Mouse (Mus musculus): ENCODE measurements at regions not wholly inside any gene's neighbourhood (a gene's known extent, or its start where the extent isn't known, plus 50 kb on each side); places are given as distances from the start of the nearest gene placed in this dataset.

DNA sequence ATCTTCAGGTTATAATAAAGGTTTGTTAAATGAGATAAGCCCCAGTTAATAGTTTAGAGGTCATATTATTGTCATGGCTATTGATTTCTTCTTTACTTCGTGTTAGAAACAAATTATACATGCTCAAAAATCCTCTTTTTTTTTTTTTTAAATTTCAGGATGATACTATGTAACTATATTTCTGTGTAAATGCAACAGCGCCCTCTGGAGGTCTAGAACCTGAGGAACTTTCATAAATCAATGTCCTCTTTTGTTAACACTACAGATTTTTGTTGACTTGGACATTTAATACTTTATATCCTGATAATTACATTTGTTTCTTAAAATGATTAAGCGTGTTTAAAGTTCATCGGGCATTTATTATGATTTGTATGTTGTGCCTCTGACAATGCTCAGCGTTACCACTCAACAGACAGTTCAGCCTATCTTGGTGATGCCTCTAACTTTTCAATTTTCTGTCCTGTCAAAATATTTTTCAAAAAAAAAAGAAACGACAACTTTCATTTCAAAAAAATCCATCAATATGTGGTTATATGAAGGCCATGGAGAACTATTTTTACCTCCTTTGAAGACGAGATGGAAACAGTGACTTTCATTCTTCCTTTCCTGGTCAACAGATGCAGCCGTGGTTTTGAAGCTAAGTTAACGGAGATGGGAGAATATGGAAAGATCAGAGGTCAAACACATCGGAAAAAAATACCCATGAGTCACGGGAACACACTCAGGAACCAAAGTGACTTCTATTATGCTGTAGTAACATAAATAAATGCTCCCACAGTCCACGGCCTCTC lies 164.9 kb upstream of the Galnt5 start:
- Histone ChIP-seq H3K4me3 (ENCODE audit: insufficient read depth, low read length) (no peak overlapping the region), H3K27ac (ENCODE audit: insufficient read depth, low read length) (no peak overlapping the region), H3K4me1 (ENCODE audit: control insufficient read depth, insufficient read depth, low read length) (0 out of 2 replicates have a peak, but pooled peaks cover 2% of the 10 kb centered on the region)
- TF ChIP-seq CTCF (IDR thresholded peaks at IDR 0.05; ENCODE audit: borderline replicate concordance, insufficient read depth, low read length) (no peak), POLR2A (IDR thresholded peaks at IDR 0.05; ENCODE audit: low read depth, low read length) (no peak)

DNA sequence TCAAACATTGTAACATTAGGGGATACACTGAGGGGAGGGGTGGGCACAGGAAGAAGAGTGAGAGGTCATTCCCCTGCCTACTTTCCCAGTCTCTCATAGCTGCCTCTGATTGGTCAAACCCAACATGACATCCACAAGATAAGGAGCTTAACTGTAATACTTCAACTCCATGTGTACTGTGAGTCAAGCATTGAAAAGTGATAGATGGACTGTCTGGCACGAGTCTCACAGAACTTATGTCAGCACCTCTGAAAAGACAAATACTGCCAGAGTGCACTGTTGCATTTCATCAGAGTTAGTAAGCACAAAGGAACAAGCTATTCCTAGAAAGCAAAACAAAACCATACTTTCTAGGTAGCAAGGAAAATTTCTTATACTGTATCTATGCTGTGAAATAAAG lies 152.5 kb upstream of the Galnt5 start:
- H3K27ac ChIP-seq (ENCODE audit: insufficient read depth, low read length), result no peak overlapping the region
- TF ChIP-seq CTCF (IDR thresholded peaks at IDR 0.05; ENCODE audit: borderline replicate concordance, insufficient read depth, low read length), result no peak
- no peak for TF ChIP-seq POLR2A (IDR thresholded peaks at IDR 0.05; ENCODE audit: low read depth, low read length)
- H3K4me1 ChIP-seq (ENCODE audit: control insufficient read depth, insufficient read depth, low read length), result no peaks in the 10 kb centered on the region
- H3K4me3 ChIP-seq (ENCODE audit: insufficient read depth, low read length), result no peak overlapping the region

DNA sequence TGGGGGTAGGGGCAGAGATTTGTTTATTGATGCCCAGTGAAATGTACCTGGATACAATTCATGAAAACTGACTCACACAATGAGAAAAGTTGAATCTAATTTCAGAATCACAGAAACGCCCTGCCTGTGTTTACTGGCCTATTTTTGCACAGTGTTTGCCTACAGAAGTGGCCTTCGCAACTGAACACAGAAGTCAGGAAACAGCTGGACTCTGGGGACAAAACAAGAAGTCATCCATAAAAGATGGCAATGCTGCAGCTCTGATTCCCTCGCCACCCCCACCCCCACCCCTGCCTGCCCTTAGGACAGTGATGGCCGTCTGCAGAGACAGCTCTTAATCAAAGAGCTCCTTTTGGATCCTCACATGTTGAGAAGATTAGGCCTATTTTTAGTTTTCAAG lies 150.0 kb upstream of the Galnt5 start:
- Histone ChIP-seq H3K4me1 (ENCODE audit: control insufficient read depth, insufficient read depth, low read length) (no peaks in the 10 kb centered on the region), H3K27ac (ENCODE audit: insufficient read depth, low read length) (no peak overlapping the region), H3K4me3 (ENCODE audit: insufficient read depth, low read length) (no peak overlapping the region)
- no peak for TF ChIP-seq POLR2A (IDR thresholded peaks at IDR 0.05; ENCODE audit: low read depth, low read length)

DNA sequence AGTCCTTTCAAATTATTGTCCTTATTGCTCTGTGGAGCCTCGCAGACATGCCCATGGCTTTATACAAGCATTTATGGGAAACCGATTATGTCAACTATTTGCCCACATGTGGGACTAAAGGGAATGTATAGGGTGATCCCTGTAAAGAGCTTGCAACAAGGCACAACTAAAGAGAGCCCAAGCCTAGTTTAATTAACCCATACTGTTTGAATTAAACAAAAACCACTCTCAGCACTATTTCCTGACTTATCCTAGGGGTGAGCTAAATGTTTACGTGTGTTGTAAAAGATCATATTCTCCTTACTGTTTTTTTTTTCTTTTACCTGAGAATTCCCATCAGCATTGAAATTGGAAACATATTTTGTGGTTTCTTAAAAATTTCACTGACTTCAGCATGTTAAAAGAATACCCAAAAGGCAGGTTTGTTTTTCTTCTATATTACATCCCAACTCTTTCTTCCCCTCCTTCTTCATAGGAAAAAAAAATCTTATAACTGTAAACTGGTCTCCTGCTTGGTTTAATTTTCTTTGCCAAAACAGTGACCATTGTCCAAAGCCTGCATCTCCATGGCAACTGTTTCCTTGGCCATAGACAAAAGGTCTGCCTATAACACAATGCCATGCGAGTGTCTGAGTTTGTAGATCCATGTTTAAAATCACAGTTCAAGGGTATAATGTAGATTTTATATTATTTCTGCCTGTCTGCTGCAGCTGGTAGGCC lies 148.2 kb upstream of the Galnt5 start:
- Histone ChIP-seq H3K4me1 (ENCODE audit: control insufficient read depth, insufficient read depth, low read length) (no peaks in the 10 kb centered on the region), H3K27ac (ENCODE audit: insufficient read depth, low read length) (no peak overlapping the region), H3K4me3 (ENCODE audit: insufficient read depth, low read length) (no peak overlapping the region)
- no peak for TF ChIP-seq CTCF (IDR thresholded peaks at IDR 0.05; ENCODE audit: borderline replicate concordance, insufficient read depth, low read length)
- no peak for TF ChIP-seq POLR2A (IDR thresholded peaks at IDR 0.05; ENCODE audit: low read depth, low read length)

DNA sequence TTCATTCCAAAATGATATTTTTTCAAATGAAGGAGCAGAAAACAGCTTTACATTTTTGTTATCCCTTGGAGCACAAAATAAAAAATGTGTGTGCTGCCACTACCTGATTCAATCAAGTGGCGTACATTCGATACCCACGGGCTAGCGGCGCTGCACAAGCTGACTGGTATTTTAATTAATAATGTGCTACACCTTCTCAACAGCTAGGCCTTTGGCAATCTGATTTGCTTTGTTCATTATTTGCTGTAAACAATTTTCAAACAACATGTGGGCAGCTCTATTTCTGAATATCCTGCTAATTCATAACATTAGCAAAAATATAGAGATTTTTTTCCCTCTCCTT lies 147.7 kb upstream of the Galnt5 start:
- Histone ChIP-seq H3K4me3 (ENCODE audit: insufficient read depth, low read length) (no peak overlapping the region), H3K4me1 (ENCODE audit: control insufficient read depth, insufficient read depth, low read length) (no peaks in the 10 kb centered on the region), H3K27ac (ENCODE audit: insufficient read depth, low read length) (no peak overlapping the region)
- TF ChIP-seq CTCF (IDR thresholded peaks at IDR 0.05; ENCODE audit: borderline replicate concordance, insufficient read depth, low read length) (no peak), POLR2A (IDR thresholded peaks at IDR 0.05; ENCODE audit: low read depth, low read length) (no peak)

DNA sequence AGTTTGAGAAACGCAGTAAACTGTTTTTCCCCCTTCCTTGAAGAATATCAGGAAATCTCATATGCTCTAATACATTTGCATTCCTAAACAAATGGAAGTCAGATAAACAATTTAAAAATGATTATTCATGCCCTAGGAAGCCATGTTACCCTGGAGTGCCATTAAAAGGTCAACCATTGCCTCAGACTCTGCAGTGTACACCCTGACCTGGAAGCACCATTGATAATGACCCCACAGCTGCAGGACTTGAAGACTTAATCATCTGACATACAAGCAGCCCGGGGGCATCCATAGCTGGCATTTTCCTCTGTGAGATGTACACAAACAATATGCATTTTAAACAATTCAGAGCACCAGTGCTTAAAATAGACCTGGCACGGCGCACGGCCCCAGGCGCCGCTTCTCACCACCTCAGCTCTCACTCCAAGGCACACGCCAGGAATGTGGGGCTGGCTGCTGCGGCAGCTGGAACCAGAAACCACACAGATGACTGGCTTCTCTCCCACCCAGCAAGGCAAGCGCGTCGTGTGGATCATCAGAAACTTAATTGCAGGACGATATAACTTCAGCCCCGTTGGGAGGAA lies 141.1 kb upstream of the Galnt5 start:
- H3K4me3 ChIP-seq (ENCODE audit: insufficient read depth, low read length), result no peak overlapping the region
- H3K4me1 ChIP-seq (ENCODE audit: control insufficient read depth, insufficient read depth, low read length), result no peaks in the 10 kb centered on the region
- no peak for TF ChIP-seq CTCF (IDR thresholded peaks at IDR 0.05; ENCODE audit: borderline replicate concordance, insufficient read depth, low read length)
- TF ChIP-seq POLR2A (IDR thresholded peaks at IDR 0.05; ENCODE audit: low read depth, low read length), result no peak
- no peak overlapping the region for H3K27ac ChIP-seq (ENCODE audit: insufficient read depth, low read length)

DNA sequence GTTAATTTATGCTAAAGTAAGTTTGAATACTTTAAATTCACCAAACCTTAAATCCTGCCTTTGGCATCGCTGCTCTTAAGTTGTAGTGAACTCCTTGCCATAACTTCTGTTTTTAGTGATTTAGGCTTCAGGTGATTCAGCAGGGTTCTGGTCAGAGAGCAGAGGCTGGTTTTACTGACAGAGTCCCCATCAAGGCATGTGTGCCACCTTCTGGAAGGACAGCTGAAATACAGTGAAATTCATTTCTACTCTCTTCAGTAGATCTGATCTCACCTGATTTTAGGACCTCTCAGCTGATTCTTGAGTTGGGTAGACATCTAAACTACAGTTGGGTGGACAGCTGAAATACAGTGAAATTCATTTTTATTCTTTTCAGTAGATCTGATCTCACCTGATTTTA lies 132.4 kb upstream of the Galnt5 start:
- TF ChIP-seq CTCF (IDR thresholded peaks at IDR 0.05; ENCODE audit: borderline replicate concordance, insufficient read depth, low read length), result no peak
- TF ChIP-seq POLR2A (IDR thresholded peaks at IDR 0.05; ENCODE audit: low read depth, low read length), result no peak
- Histone ChIP-seq H3K4me3 (ENCODE audit: insufficient read depth, low read length) (no peak overlapping the region), H3K27ac (ENCODE audit: insufficient read depth, low read length) (no peak overlapping the region), H3K4me1 (ENCODE audit: control insufficient read depth, insufficient read depth, low read length) (no peaks in the 10 kb centered on the region)

DNA sequence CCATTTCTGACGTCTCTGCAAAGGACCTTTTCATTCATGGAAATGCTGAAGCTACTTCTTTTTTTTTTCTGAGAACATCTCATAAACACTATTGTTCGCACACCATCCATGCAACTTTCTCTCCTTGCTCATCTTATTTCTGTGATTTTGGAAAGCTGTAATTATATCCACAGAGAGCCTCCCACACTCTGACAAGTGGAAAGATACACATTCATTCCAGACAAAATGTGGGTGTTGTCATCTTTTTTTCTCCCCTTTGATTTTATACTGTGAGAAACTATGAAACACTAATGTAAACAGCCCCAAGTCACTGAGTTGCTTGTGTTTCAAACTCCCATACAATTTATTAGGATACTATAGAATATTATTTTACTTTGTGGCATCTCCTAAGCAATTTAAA lies 129.6 kb upstream of the Galnt5 start:
- Histone ChIP-seq H3K27ac (ENCODE audit: insufficient read depth, low read length) (no peak overlapping the region), H3K4me1 (ENCODE audit: control insufficient read depth, insufficient read depth, low read length) (no peaks in the 10 kb centered on the region), H3K4me3 (ENCODE audit: insufficient read depth, low read length) (no peak overlapping the region)
- TF ChIP-seq POLR2A (IDR thresholded peaks at IDR 0.05; ENCODE audit: low read depth, low read length), result no peak
- no peak for TF ChIP-seq CTCF (IDR thresholded peaks at IDR 0.05; ENCODE audit: borderline replicate concordance, insufficient read depth, low read length)

DNA sequence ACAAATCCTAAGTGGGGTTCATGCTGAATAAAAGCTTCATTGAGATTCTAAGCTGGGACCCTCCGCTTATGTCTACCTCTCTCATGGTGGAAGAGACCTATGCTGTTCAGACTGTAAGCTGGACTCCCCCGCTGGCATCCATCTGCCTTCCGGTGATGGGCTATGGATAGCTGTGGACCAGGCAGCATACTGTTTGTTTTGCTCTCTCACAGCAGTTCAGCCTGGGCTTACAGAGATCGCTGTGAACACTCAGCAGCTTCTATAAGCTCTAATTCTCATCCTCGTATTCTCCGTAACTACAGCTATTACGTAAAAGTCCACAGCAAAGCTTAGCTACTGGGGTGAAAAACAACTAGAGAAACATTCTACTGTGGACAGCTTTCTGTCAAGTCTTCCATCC lies 97.5 kb upstream of the Galnt5 start:
- TF ChIP-seq CTCF (IDR thresholded peaks at IDR 0.05; ENCODE audit: borderline replicate concordance, insufficient read depth, low read length) (no peak), POLR2A (IDR thresholded peaks at IDR 0.05; ENCODE audit: low read depth, low read length) (no peak)
- 0 out of 2 replicates have a peak, but pooled peaks cover 3% of the 10 kb centered on the region for H3K4me1 ChIP-seq (ENCODE audit: control insufficient read depth, insufficient read depth, low read length)
- no peak overlapping the region for H3K4me3 ChIP-seq (ENCODE audit: insufficient read depth, low read length)
- no peak overlapping the region; the same call in 1 of the 2 replicates for H3K27ac ChIP-seq (ENCODE audit: insufficient read depth, low read length)

Measured in embryonic fibroblast, embryonic 13.5 days (primary cell).